Mouse (Mus musculus) midbrain, embryonic 14.5 days (tissue): Measurements from ENCODE around the gene Hist1h2ad. TPM values are rescaled to one million over a fixed set of nuclear protein-coding genes. Genes with fewer than 3 reads are reported as not detected.
"Not testable (repeated sequence)": the region's sequence is repeated elsewhere in the genome, so short reads cannot be mapped to it uniquely, and the experiment has no call there.

ENCODE experiments used
- ATAC-seq: fragments of 200-750 bp; cut with Nextera tagmentation; 2 replicates; pipeline ENCODE4 v1.8.0; 2017; ENCODE audit warnings: moderate number of reproducible peaks, moderate library complexity; ENCODE audit not compliant: low FRiP score, low TSS enrichment
- DNase-seq: peaks from one replicate; pipeline ENCODE4 v3.0.0-alpha.2; 2015
- H3K27ac ChIP-seq: fragments of 300-500 bp; sonication (generic); replicated peaks from 2 replicates; pipeline ENCODE4 v1.5.1; 2014; ENCODE audit warnings: mild to moderate bottlenecking, low read depth, low read length, moderate library complexity
- H3K27me3 ChIP-seq: fragments of 300-500 bp; sonication (generic); 2 replicates; pipeline ENCODE4 v1.6.1; 2014; ENCODE audit warnings: low read length, control low read depth, mixed read lengths; ENCODE audit not compliant: control insufficient read depth, insufficient read depth
- H3K36me3 ChIP-seq: fragments of 300-500 bp; sonication (generic); 2 replicates; pipeline ENCODE4 v1.6.1; 2014; ENCODE audit warnings: low read length, control low read depth; ENCODE audit not compliant: control insufficient read depth, insufficient read depth
- H3K4me1 ChIP-seq: fragments of 300-500 bp; sonication (generic); 2 replicates; pipeline ENCODE4 v1.6.1; 2014; ENCODE audit warnings: mild to moderate bottlenecking, antibody characterized with exemption, low read length, control low read depth; ENCODE audit not compliant: control insufficient read depth, insufficient read depth
- H3K4me2 ChIP-seq: fragments of 300-500 bp; sonication (generic); 2 replicates; pipeline ENCODE4 v1.6.1; 2014; ENCODE audit warnings: mild to moderate bottlenecking, low read length, moderate library complexity
- H3K4me3 ChIP-seq: fragments of 300-500 bp; sonication (generic); replicated peaks from 2 replicates; pipeline ENCODE4 v1.5.1; 2014; ENCODE audit warnings: low read depth, low read length
- H3K9ac ChIP-seq: fragments of 300-500 bp; sonication (generic); replicated peaks from 2 replicates; pipeline ENCODE4 v1.6.1; 2014; ENCODE audit warnings: mild to moderate bottlenecking, low read length, moderate library complexity
- H3K9me3 ChIP-seq: fragments of 300-500 bp; sonication (generic); 2 replicates; pipeline ENCODE4 v1.6.1; 2016; ENCODE audit warnings: low read length, control low read depth, mixed read lengths; ENCODE audit not compliant: control insufficient read depth
- WGBS: fragments of 180-500 bp; shearing (Covaris S2); extraction: QIAGEN DNeasy Blood & Tissue Kit; methylation state at CpG from one replicate; pipeline ENCODE4 v1.1.7; 2014; 5-methylcytosine and 5-hydroxymethylcytosine counted together
- polyA plus RNA-seq: library from polyadenylated mRNA; unstranded; fragments of >200 nt; fragmentation: Nextera tagmentation; extraction: Ambion mirVana; gene quantifications from 2 replicates; pipeline ENCODE4 v1.2.1, GENCODE M21; 2014

Gene Hist1h2ad
- polyA plus RNA-seq, 1 experiment from 2014 or later, result 2.1 TPM

DNA sequence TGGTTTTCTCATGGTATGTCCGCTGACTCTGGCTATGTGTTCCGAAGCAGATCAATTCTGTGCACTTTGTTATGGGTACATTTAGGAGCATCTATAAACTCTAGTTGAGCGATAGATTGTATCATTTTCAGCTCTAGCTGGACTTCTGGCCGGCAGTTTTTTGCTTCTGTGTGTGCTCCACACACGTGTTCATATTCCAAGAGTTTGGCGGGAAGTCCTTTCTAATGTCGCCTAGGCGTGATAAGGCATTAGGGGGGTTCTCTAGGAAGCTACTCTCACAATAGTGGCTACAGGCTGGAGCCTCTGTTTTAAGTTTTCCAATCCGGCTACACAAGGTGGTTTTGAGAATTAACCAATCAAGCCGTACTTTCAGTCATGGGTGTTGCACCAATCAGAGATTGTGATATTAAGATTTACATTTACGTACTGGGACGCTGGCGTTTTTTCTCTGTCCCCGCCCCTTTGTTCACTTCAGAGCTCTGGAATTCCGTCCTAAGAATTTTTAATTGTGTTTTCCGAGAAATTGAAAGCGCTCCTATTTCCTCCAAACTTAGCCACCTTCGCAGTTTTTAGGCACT, 18.3 kb upstream of the Hist1h2ad start:
- peak; percentile 86 for ATAC-seq
- Histone ChIP-seq H3K27ac (peak overlapping the region; percentile 84), H3K9ac (peak overlapping the region; percentile 53; the same call in 1 of the 2 replicates), H3K4me2 (peak overlapping the region; percentile 91), H3K36me3 (no peaks in the 10 kb centered on the region), H3K4me3 (peak overlapping the region; percentile 49), H3K27me3 (no peaks in the 10 kb centered on the region), H3K9me3 (no peaks in the 10 kb centered on the region), H3K4me1 (peaks cover 16% of the 10 kb centered on the region)
- peak; percentile 95 for DNase-seq
- WGBS, result under 1% methylated on average over 18 of the region's 18 CpGs

DNA sequence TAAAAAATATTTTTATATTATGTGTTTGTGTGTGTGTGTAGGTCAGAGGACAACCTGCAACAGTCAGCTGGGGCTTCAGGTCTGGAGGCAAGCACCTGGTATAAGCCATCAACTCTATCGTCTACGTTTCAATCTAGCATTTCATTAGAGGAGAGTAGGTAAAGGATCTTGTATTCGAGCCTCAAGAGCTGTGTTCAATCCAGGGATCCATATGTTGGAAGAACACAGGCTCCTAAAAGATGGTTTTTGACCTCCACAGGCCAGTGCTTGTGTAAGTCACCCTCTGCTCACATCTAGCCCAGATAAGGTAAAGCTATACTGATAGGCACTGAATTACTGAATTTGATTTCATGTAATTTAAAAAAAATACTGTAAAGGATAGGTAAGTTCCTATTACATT, 17.3 kb upstream of the Hist1h2ad start:
- no peaks in the 10 kb centered on the region for H3K27me3 ChIP-seq
- H3K9ac ChIP-seq, result no peak overlapping the region
- H3K36me3 ChIP-seq, result no peaks in the 10 kb centered on the region
- peaks cover 12% of the 10 kb centered on the region for H3K4me1 ChIP-seq
- DNase-seq (no peak), ATAC-seq (no peak)
- no peak overlapping the region for H3K27ac ChIP-seq
- no peak overlapping the region for H3K4me3 ChIP-seq
- no peaks in the 10 kb centered on the region for H3K9me3 ChIP-seq
- H3K4me2 ChIP-seq, result peak overlapping the region; percentile 91; the same call in 1 of the 2 replicates
- 65% methylated on average over 3 of the region's 3 CpGs for WGBS

- 9% methylated on average over 2 of the region's 2 CpGs for WGBS
- not testable (repeated sequence) for H3K9me3 ChIP-seq, DNase-seq, H3K27me3 ChIP-seq, H3K36me3 ChIP-seq, H3K4me1 ChIP-seq, ATAC-seq, H3K9ac ChIP-seq, H3K4me3 ChIP-seq, H3K27ac ChIP-seq
- H3K4me2 ChIP-seq, result peak overlapping the region; percentile 28
Measured at GRCm38 (mm10) chr13:23560699-23561098, 13.5 kb upstream of the Hist1h2ad start.

- H3K27me3 ChIP-seq, H3K36me3 ChIP-seq, DNase-seq, H3K9ac ChIP-seq, H3K9me3 ChIP-seq, ATAC-seq, H3K4me1 ChIP-seq: not testable (repeated sequence)
- H3K27ac ChIP-seq, result peak overlapping the region; percentile 97
- 0% methylated on average over 2 of the region's 5 CpGs for WGBS
- peak overlapping the region; percentile 75 for H3K4me2 ChIP-seq
- peak overlapping the region; percentile 42 for H3K4me3 ChIP-seq
Measured at GRCm38 (mm10) chr13:23561531-23561882, 12.7 kb upstream of the Hist1h2ad start.

- Histone ChIP-seq H3K4me3 (peak within 1 kb of the TSS; percentile 42), H3K9ac (peak within 1 kb of the TSS; percentile 59), H3K27ac (peak within 1 kb of the TSS; percentile 97), H3K4me2 (peak within 1 kb of the TSS; percentile 75)
- ATAC-seq (peak; percentile 94), DNase-seq (peak; percentile 98)
- under 1% methylated on average over 55 of the region's 67 CpGs for WGBS
- not testable (repeated sequence) for H3K9me3 ChIP-seq, H3K4me1 ChIP-seq, H3K27me3 ChIP-seq, H3K36me3 ChIP-seq
Measured at GRCm38 (mm10) chr13:23561883-23562659, 12.1 kb upstream of the Hist1h2ad start, which contains the start of gene Hist1h3e. Hist1h3e (minus strand) TSS chr13:23562369.

- peak; percentile 70 for ATAC-seq
- peak overlapping the region; percentile 59 for H3K9ac ChIP-seq
- H3K27me3 ChIP-seq, result no peaks in the 10 kb centered on the region
- peak overlapping the region; percentile 97 for H3K27ac ChIP-seq
- peak overlapping the region; percentile 37 for H3K4me3 ChIP-seq
- H3K4me2 ChIP-seq, result peak overlapping the region; percentile 75
- H3K36me3 ChIP-seq, result no peaks in the 10 kb centered on the region
- WGBS, result 2% methylated on average over 18 of the region's 18 CpGs
- peak; percentile 86 for DNase-seq
- no peaks in the 10 kb centered on the region for H3K9me3 ChIP-seq
- peaks cover 5% of the 10 kb centered on the region; the same call in 1 of the 2 replicates for H3K4me1 ChIP-seq
Measured at GRCm38 (mm10) chr13:23562699-23563462, 11.3 kb upstream of the Hist1h2ad start.

GRCm38 (mm10) chr13:23564482-23564881, 9.7 kb upstream of the Hist1h2ad start:
- ATAC-seq, result no peak
- DNase-seq, result no peak
- Histone ChIP-seq H3K4me2 (no peak overlapping the region), H3K27ac (no peak overlapping the region), H3K9ac (no peak overlapping the region), H3K4me3 (no peak overlapping the region), H3K4me1 (peaks cover 5% of the 10 kb centered on the region; the same call in 1 of the 2 replicates), H3K9me3 (no peaks in the 10 kb centered on the region), H3K36me3 (no peaks in the 10 kb centered on the region), H3K27me3 (no peaks in the 10 kb centered on the region)
- 86% methylated on average over 2 of the region's 2 CpGs for WGBS

DNA sequence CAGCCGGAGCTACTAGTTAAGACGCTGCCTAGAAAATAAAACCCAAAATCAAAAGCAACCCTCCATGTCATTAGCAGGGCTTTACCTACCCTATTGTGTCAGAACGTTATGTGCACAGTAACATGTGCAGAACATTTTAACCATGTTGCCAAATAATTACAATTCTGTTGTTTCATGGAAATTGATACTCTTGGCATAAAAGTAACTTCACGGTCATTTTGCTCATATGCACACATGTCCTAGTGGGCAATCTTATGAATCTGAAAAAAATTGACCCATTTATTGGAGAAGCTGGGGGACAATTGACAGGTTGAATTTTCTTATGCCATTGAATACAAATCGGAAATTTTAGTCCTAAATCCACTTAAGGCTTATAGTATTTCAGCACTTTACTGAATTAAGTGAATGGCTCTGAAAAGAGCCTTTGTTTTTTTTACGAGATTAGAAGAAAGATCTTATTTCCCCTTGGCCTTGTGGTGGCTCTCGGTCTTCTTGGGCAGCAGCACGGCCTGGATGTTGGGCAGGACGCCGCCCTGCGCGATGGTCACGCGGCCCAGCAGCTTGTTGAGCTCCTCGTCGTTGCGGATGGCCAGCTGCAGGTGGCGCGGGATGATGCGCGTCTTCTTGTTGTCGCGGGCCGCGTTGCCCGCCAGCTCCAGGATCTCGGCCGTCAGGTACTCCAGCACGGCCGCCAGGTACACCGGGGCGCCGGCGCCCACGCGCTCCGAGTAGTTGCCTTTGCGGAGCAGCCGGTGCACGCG, 3.7 kb upstream of the Hist1h2ad start:
- H3K36me3 ChIP-seq, H3K9me3 ChIP-seq, H3K27me3 ChIP-seq: not testable (repeated sequence)
- Histone ChIP-seq H3K9ac (peak overlapping the region; percentile 41; the same call in 1 of the 2 replicates), H3K27ac (peak overlapping the region; percentile 89), H3K4me2 (peak overlapping the region; percentile 59), H3K4me1 (peaks cover 22% of the 10 kb centered on the region), H3K4me3 (peak overlapping the region; percentile 33)
- WGBS, result under 1% methylated on average over 20 of the region's 41 CpGs
- peak; percentile 12 for ATAC-seq
- peak; percentile 40 for DNase-seq
